Mouse (Mus musculus) heart, embryonic 13.5 days (tissue): ENCODE measurements around the gene Crip3. TPM values are rescaled to one million over a fixed set of nuclear protein-coding genes. Genes with fewer than 3 reads are reported as not detected.

Experiments
- ATAC-seq: fragments of 200-750 bp; cut with Nextera tagmentation; 2 replicates; pipeline ENCODE4 v1.8.0; 2017; ENCODE audit warnings: moderate TSS enrichment; ENCODE audit not compliant: insufficient number of reproducible peaks, low FRiP score, low TSS enrichment; ENCODE audit errors: extremely low read depth
- H3K27ac ChIP-seq: fragments of 300-500 bp; sonication (generic); replicated peaks from 2 replicates; pipeline ENCODE4 v1.5.1; 2015; ENCODE audit warnings: moderate library complexity, mild to moderate bottlenecking, inconsistent platforms
- H3K27me3 ChIP-seq: fragments of 300-500 bp; sonication (generic); replicated peaks from 2 replicates; pipeline ENCODE4 v1.6.1; 2015; ENCODE audit warnings: mild to moderate bottlenecking, inconsistent platforms
- H3K36me3 ChIP-seq: fragments of 300-500 bp; sonication (generic); 2 replicates; pipeline ENCODE4 v1.6.1; 2015; ENCODE audit warnings: mild to moderate bottlenecking, inconsistent platforms
- H3K4me1 ChIP-seq: fragments of 300-500 bp; sonication (generic); 2 replicates; pipeline ENCODE4 v1.6.1; 2015; ENCODE audit warnings: inconsistent platforms
- H3K4me2 ChIP-seq: fragments of 300-500 bp; sonication (generic); 2 replicates; pipeline ENCODE4 v1.6.1; 2015; ENCODE audit warnings: inconsistent platforms, mild to moderate bottlenecking, moderate library complexity
- H3K4me3 ChIP-seq: fragments of 300-500 bp; sonication (generic); 2 replicates; pipeline ENCODE4 v1.5.1; 2015; ENCODE audit warnings: moderate library complexity, mild to moderate bottlenecking, inconsistent platforms
- H3K9ac ChIP-seq: fragments of 300-500 bp; sonication (generic); 2 replicates; pipeline ENCODE4 v1.6.1; 2015; ENCODE audit warnings: inconsistent platforms, mild to moderate bottlenecking, moderate library complexity
- H3K9me3 ChIP-seq: fragments of 300-500 bp; sonication (generic); 2 replicates; pipeline ENCODE4 v1.6.1; 2016; ENCODE audit warnings: inconsistent platforms
- WGBS: fragments of 180-500 bp; shearing (Covaris S2); methylation state at CpG from one replicate; pipeline ENCODE4 v1.1.7; 2015; ENCODE audit warnings: mixed read lengths; 5-methylcytosine and 5-hydroxymethylcytosine counted together
- polyA plus RNA-seq: library from polyadenylated mRNA; unstranded; fragments of >200 nt; fragmentation: Nextera tagmentation; extraction: Ambion mirVana; gene quantifications from 2 replicates; pipeline ENCODE4 v1.2.1, GENCODE M21; 2015

The Crip3 gene
- polyA plus RNA-seq: 1.2 TPM in 2 replicates

GRCm38 (mm10) chr17:46428761-46429414 lies at the start of gene Crip3:
Crip3 (plus strand) TSS chr17:46428926.
- peak within 1 kb of the TSS; percentile 27; the same call in 1 of the 2 replicates for H3K4me3 ChIP-seq

GRCm38 (mm10) chr17:46383294-46384060 lies 45.2 kb upstream of the Crip3 start, which contains the start of gene Zfp318:
Zfp318 (plus strand) TSS chr17:46383731.
- Histone ChIP-seq H3K27ac (peak within 1 kb of the TSS; percentile 89), H3K4me3 (peak within 1 kb of the TSS; percentile 94), H3K36me3 (peaks cover 17% of the 10 kb centered on the region), H3K4me1 (peaks cover 20% of the 10 kb centered on the region), H3K27me3 (no peaks in the 10 kb centered on the region), H3K4me2 (peak within 1 kb of the TSS; percentile 95), H3K9ac (peak within 1 kb of the TSS; percentile 97), H3K9me3 (no peaks in the 10 kb centered on the region)
- ATAC-seq: peak; percentile 99
- WGBS: under 1% methylated on average over 55 of the region's 105 CpGs

More at GRCm38 (mm10) chr17:46428761-46429414, at the start of gene Crip3:
- Histone ChIP-seq H3K9ac (peak within 1 kb of the TSS; percentile 47; the same call in 1 of the 2 replicates), H3K36me3 (no peaks in the 10 kb centered on the region), H3K4me2 (peak within 1 kb of the TSS; percentile 61), H3K27ac (no peak within 1 kb of the TSS), H3K27me3 (peaks cover 10% of the 10 kb centered on the region), H3K4me1 (peaks cover 25% of the 10 kb centered on the region), H3K9me3 (no peaks in the 10 kb centered on the region)
- ATAC-seq: no peak
- 18% methylated on average over 18 of the region's 18 CpGs for WGBS

- Histone ChIP-seq H3K9me3 (no peaks in the 10 kb centered on the region), H3K27me3 (no peaks in the 10 kb centered on the region), H3K4me3 (peak overlapping the region; percentile 94), H3K4me2 (peak overlapping the region; percentile 95), H3K9ac (peak overlapping the region; percentile 97), H3K27ac (peak overlapping the region; percentile 89), H3K36me3 (peaks cover 25% of the 10 kb centered on the region), H3K4me1 (peaks cover 20% of the 10 kb centered on the region)
- ATAC-seq: no peak
- 1% methylated on average over 66 of the region's 70 CpGs for WGBS
These were observed 44.5 kb upstream of the Crip3 start for GRCm38 (mm10) chr17:46384061-46384801.

GRCm38 (mm10) chr17:46388200-46388599 lies 40.5 kb upstream of the Crip3 start:
- Histone ChIP-seq H3K27ac (no peak overlapping the region), H3K4me3 (no peak overlapping the region), H3K4me1 (peaks cover 20% of the 10 kb centered on the region), H3K36me3 (peaks cover 39% of the 10 kb centered on the region), H3K27me3 (no peaks in the 10 kb centered on the region), H3K4me2 (no peak overlapping the region), H3K9ac (no peak overlapping the region), H3K9me3 (no peaks in the 10 kb centered on the region)
- WGBS: 50% methylated on average over 3 of the region's 3 CpGs
- ATAC-seq: no peak

GRCm38 (mm10) chr17:46393012-46393411 lies 35.7 kb upstream of the Crip3 start:
- Histone ChIP-seq H3K4me2 (no peak overlapping the region), H3K4me3 (no peak overlapping the region), H3K27me3 (no peaks in the 10 kb centered on the region), H3K27ac (no peak overlapping the region), H3K9me3 (no peaks in the 10 kb centered on the region), H3K9ac (no peak overlapping the region), H3K4me1 (peaks cover 3% of the 10 kb centered on the region), H3K36me3 (peaks cover 64% of the 10 kb centered on the region)
- no peak for ATAC-seq
- 39% methylated on average over 2 of the region's 2 CpGs for WGBS

GRCm38 (mm10) chr17:46394631-46395030 lies 34.1 kb upstream of the Crip3 start:
- Histone ChIP-seq H3K36me3 (peaks cover 64% of the 10 kb centered on the region), H3K4me2 (no peak overlapping the region), H3K27me3 (no peaks in the 10 kb centered on the region), H3K27ac (no peak overlapping the region), H3K9me3 (no peaks in the 10 kb centered on the region), H3K4me3 (no peak overlapping the region), H3K9ac (no peak overlapping the region), H3K4me1 (no peaks in the 10 kb centered on the region)
- ATAC-seq: no peak
- WGBS: 71% methylated on average over 1 of the region's 1 CpGs

- no peak overlapping the region for H3K27ac ChIP-seq
- no peak overlapping the region for H3K9ac ChIP-seq
- H3K4me1 ChIP-seq: no peaks in the 10 kb centered on the region
- no peak overlapping the region for H3K4me3 ChIP-seq
- 41% methylated on average over 3 of the region's 3 CpGs for WGBS
- peaks cover 85% of the 10 kb centered on the region for H3K36me3 ChIP-seq
- H3K27me3 ChIP-seq: no peaks in the 10 kb centered on the region
- no peaks in the 10 kb centered on the region for H3K9me3 ChIP-seq
- ATAC-seq: no peak
- H3K4me2 ChIP-seq: no peak overlapping the region
These were observed 20.2 kb upstream of the Crip3 start for GRCm38 (mm10) chr17:46408478-46408877.

GRCm38 (mm10) chr17:46418628-46419027 lies 10.1 kb upstream of the Crip3 start:
- Histone ChIP-seq H3K9ac (0 out of 2 replicates have a peak overlapping the region, but pooled peaks have one; percentile 24), H3K4me3 (no peak overlapping the region), H3K27me3 (no peaks in the 10 kb centered on the region), H3K27ac (no peak overlapping the region), H3K4me2 (no peak overlapping the region), H3K36me3 (peaks cover 25% of the 10 kb centered on the region), H3K9me3 (no peaks in the 10 kb centered on the region), H3K4me1 (no peaks in the 10 kb centered on the region)
- 73% methylated on average over 5 of the region's 5 CpGs for WGBS
- ATAC-seq: no peak

GRCm38 (mm10) chr17:46419717-46420116 lies 9.0 kb upstream of the Crip3 start:
- H3K4me3 ChIP-seq: no peak overlapping the region
- H3K27ac ChIP-seq: no peak overlapping the region
- no peak overlapping the region for H3K9ac ChIP-seq
- H3K4me2 ChIP-seq: no peak overlapping the region
- no peaks in the 10 kb centered on the region for H3K4me1 ChIP-seq
- H3K36me3 ChIP-seq: peaks cover 16% of the 10 kb centered on the region
- H3K27me3 ChIP-seq: no peaks in the 10 kb centered on the region
- ATAC-seq: no peak
- H3K9me3 ChIP-seq: no peaks in the 10 kb centered on the region

GRCm38 (mm10) chr17:46426496-46426895 lies 2.2 kb upstream of the Crip3 start:
- Histone ChIP-seq H3K9me3 (no peaks in the 10 kb centered on the region), H3K4me2 (no peak overlapping the region), H3K27ac (no peak overlapping the region), H3K27me3 (peaks cover 10% of the 10 kb centered on the region), H3K36me3 (no peaks in the 10 kb centered on the region), H3K4me3 (no peak overlapping the region), H3K9ac (no peak overlapping the region), H3K4me1 (peaks cover 11% of the 10 kb centered on the region)
- ATAC-seq: no peak

GRCm38 (mm10) chr17:46433627-46434026 lies 4.9 kb downstream of the Crip3 start:
- Histone ChIP-seq H3K4me3 (peak overlapping the region; percentile 31), H3K27ac (no peak overlapping the region), H3K36me3 (no peaks in the 10 kb centered on the region), H3K4me2 (peak overlapping the region; percentile 57), H3K27me3 (peaks cover 51% of the 10 kb centered on the region), H3K9ac (peak overlapping the region; percentile 67), H3K4me1 (peaks cover 27% of the 10 kb centered on the region), H3K9me3 (no peaks in the 10 kb centered on the region)
- no peak for ATAC-seq
- WGBS: 5% methylated on average over 17 of the region's 17 CpGs
